Mouse (Mus musculus) left cerebral cortex, postnatal 4 days (tissue): ENCODE results near the gene Gm47841. TPM values are rescaled to one million over a fixed set of nuclear protein-coding genes. Genes with fewer than 3 reads are reported as not detected.
A peak's percentile ranks its signal among the peaks of the same experiment; 100 is the strongest.

Source experiments
- DNase-seq: peaks from one replicate; pipeline ENCODE4 v3.0.0-alpha.2; 2022
- intact Hi-C: fragments of 180-260 bp; cut with DNase I; formaldehyde crosslinking; loops from one replicate; pipeline ENCODE4 v1.15.1; 2025
- total RNA-seq, 2 experiments: library from RNA; stranded (reverse); gene quantifications; 2 replicates each; pipeline ENCODE4 v1.2.3; 2021

Gm47841 gene
- not detected for total RNA-seq

- DNase-seq = no peak
- intact Hi-C loops = no loop called here
These were observed at the start of gene Gm47841 for GRCm38 (mm10) chr15:101047194-101047555. Gm47841 (minus strand) TSS chr15:101047397.

DNA sequence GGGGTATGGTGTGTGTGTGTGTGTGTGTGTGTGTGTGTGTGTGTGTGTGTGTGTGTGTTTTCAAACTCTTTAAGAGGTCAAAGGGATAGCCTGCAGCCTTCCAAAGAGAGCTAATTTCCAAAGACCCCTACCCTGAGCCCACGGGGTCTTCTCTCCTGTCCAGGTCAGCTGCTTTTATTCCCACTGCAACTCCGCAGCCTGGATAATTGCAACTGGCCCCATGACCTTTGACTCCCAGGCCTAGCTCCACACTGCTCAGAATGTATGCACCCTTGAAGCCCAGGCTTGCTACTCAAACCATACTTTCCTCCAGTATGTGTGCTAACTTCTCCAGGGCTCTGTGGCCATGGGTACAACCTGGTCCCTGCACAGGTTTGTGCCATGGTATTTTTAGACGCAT lies 48.2 kb upstream of the Gm47841 start:
- intact Hi-C loops = no loop called here
- DNase-seq = no peak

GRCm38 (mm10) chr15:101094979-101095378 lies 47.8 kb upstream of the Gm47841 start:
- intact Hi-C loops = no loop called here

GRCm38 (mm10) chr15:101093988-101094387 lies 46.8 kb upstream of the Gm47841 start:
- no peak for DNase-seq
- intact Hi-C loops = no loop called here

More at GRCm38 (mm10) chr15:101094979-101095378, 47.8 kb upstream of the Gm47841 start:
- no peak for DNase-seq

DNA sequence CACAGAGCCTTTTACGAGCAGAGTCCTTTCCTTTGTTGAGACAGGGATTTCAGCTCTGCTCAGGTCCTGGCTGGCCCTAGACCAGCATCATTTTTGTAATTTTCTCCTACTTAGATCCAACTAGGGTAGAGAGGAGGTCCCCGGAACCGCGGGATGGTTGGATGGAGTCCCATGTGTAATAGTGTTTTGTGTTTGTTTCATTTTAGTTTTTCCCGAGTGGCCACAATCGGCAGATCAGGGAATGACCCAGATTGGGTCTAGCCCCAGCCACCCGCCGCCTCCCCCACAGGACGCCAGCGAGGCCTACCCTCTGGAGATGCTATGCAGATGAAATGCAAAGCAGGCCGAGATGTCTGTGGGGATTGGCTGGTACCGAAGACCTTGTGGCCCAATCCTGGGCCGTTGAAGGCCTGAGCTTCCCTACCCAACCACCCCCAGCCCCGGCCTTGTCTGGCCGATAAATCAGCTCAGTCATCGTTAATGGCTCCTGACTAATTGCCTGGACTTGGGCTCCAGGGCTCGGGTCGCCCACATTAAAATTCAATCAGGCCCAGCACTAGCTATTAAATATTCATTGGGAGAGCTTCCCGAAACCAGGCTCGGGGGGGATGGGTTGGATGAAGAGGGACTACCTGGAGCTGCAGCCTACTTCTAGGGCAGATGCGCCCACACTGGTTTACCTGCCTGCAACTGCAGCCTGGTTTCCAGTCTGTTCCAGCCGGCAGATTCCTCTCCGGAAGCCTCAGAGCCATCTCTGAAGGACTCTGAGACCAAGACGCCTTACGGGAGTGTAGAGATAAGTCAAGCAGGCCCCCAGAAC lies 45.8 kb upstream of the Gm47841 start:
- intact Hi-C loops = no loop called here
- DNase-seq = no peak

DNA sequence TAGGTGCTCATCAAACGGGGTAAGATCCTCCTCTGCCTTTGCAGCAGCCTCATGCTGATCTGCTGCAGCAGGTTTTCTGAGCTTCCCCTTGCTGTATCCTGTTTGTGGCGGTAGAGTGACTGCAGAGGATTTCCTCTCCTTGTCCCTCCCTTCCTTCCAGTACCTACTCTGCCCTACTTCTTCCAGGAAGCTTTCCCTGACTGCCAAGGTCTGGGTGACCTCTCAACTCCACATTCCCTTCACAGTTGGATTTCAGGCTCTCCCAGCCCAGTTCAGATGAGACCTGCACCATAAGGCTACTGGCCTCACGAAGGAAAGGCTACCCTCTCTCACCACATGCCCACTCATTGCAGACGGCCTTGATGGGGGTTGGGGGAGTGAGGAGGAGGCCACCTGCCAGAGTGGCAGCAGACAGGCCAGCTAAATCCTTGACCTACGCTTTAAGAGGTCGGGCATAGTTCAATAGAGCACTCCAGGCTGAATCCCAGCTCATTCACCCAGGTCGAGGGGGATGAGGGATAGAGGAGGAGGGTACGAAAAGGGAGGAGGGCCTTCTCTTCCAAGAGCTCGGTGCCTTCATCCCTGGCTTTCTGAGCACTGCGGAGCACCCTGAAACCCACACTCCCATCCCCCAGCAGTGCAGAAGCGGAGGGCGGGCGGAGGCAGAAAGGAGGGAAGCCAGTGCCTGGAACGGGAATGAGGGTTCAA lies 45.1 kb upstream of the Gm47841 start:
- intact Hi-C loops = no loop called here
- no peak for DNase-seq

DNA sequence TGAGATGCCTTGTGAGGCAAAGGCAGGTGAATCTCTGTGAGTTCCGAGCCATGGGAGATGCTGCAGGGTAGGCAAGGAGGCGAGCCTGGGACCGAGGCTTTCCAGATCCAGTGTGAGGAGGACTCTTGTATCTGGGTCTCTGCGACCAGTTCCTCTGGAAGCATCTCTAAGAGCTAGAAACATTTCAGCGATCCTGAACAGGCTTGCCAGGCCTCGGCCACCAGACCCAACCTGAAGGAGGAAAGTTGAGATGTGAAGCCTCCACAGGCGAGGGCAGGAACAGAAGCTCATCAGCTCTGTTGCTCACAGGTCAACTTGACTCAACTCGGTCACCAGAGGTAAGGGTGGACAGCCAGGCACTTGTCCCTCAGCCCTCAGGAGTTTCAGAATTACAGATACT lies 44.4 kb upstream of the Gm47841 start:
- DNase-seq = no peak
- intact Hi-C loops = no loop called here

DNA sequence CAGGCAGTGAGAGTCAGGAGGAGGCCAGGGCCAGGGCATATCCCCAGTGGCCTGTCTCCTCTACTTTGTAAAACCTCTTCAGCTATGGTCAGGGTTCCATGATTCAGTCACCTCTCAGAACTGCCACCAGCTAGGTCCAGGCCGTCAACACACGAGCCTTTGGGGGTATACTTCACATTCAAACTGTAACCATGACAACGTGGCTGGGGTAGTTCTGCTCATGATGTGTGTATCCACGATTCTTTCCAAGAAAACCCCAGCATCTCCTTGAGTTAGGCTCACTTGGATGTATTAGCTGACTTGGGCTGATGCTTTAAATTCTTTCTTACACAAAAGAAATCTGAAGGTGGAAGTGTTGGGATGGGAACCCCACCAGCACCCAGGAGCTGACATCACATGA lies 41.1 kb upstream of the Gm47841 start:
- DNase-seq = no peak
- intact Hi-C loops = no loop called here

GRCm38 (mm10) chr15:101086956-101087355 lies 39.8 kb upstream of the Gm47841 start:
- intact Hi-C loops = no loop called here
- DNase-seq = peak; percentile 60

- DNase-seq = no peak
- intact Hi-C loops = no loop called here
These were observed 39.3 kb upstream of the Gm47841 start for GRCm38 (mm10) chr15:101086451-101086850.

GRCm38 (mm10) chr15:101084499-101084898 lies 37.3 kb upstream of the Gm47841 start:
- no peak for DNase-seq
- intact Hi-C loops = no loop called here

- intact Hi-C loops = no loop called here
- no peak for DNase-seq
These were observed 35.0 kb upstream of the Gm47841 start for GRCm38 (mm10) chr15:101082236-101082635.

DNA sequence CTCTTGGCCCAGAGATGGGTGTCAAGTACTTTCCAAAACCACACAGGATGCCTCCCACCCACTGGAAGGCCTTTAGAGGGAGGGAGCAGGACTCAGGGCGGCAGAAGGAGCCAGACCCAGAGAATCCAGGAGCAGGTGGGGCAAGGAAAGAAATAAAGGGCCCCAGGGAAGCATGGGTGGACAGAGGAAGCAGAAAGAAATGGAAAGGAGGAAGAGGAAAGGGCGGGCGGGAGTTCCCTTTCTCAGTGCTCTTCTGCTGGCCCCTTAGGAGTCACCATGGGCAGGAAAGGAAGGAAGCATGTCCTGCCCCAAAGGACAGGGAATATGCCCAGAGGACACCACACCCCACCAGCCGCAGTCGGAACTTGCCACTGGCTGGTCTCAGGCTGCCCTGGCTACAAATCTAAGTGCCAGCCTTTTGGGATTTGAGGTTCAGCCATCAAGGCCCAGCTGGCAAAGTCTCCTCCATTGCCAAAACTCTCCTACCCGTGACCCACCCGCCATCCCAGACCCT lies 33.9 kb upstream of the Gm47841 start:
- intact Hi-C loops = no loop called here
- no peak for DNase-seq

DNA sequence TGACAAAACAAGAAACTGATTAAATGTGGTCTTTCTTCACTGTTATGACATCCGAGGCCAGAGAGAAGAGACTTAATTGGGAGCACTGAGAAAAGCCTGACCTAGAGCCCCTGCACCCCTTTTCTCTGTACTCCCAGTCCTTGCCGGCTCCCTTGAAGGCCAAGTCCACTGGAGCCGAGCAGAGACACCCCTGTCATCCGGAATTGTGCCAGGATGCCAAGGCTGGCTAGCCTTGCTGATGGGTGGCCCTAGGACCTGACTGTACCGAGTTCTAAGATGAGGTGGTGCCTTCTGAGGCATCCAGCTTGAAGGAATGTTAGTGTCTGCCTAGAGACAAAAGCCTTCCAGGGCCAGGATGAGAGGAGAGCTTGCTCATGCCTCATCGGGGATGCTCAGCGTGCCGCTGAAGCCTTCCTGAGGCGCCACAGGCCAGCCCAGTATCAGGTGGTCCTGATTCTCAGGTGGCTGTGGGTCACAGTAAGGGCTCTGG lies 32.9 kb upstream of the Gm47841 start:
- intact Hi-C loops = no loop called here
- no peak for DNase-seq

- DNase-seq = peak; percentile 53
- intact Hi-C loops = no loop called here
These were observed 31.5 kb upstream of the Gm47841 start for GRCm38 (mm10) chr15:101078731-101079156.

- peak; percentile 34 for DNase-seq
- intact Hi-C loops = no loop called here
These were observed 30.9 kb upstream of the Gm47841 start, which contains the start of gene Fignl2 for GRCm38 (mm10) chr15:101077813-101078730. Fignl2 (minus strand) TSS chr15:101078567.

DNA sequence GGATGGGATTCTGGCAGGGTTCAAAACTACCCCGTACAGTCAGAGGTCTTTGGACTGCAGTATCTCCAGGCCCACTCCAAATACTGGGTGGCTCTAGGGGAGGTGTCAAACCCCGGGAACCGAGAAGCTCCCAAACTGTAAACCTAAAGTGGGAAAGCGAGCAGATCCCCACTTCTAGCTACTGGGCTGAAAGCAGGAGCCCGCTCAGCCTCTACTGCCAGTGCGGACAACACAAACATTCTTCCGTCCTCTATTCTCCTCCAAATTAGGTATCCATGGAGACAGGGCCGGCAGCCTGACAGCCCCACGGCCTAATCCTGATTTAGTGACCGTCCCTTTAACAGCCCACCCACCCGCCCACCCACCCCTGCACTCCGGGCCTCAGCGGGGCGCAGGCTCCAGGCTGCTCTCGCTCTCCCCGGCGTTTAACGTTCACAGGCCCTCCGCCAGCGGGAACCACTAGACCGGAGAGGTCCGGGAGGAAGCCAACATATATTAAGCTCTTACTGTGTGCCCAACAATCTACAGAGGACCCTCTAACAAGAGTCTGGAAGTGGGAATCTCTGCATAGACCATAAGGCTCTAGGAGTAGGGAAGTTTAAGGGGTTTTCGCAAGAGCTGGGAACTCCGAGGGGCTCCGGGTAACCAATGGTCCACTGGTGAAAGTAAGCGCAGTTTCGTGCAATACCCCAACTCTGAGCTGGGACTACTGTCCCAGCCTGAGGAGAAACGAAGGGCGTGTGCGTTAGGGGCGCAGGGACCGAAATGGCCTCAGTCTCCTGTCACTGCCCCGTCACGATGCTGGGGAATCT lies 30.0 kb upstream of the Gm47841 start:
- no peak for DNase-seq
- intact Hi-C loops = no loop called here

DNA sequence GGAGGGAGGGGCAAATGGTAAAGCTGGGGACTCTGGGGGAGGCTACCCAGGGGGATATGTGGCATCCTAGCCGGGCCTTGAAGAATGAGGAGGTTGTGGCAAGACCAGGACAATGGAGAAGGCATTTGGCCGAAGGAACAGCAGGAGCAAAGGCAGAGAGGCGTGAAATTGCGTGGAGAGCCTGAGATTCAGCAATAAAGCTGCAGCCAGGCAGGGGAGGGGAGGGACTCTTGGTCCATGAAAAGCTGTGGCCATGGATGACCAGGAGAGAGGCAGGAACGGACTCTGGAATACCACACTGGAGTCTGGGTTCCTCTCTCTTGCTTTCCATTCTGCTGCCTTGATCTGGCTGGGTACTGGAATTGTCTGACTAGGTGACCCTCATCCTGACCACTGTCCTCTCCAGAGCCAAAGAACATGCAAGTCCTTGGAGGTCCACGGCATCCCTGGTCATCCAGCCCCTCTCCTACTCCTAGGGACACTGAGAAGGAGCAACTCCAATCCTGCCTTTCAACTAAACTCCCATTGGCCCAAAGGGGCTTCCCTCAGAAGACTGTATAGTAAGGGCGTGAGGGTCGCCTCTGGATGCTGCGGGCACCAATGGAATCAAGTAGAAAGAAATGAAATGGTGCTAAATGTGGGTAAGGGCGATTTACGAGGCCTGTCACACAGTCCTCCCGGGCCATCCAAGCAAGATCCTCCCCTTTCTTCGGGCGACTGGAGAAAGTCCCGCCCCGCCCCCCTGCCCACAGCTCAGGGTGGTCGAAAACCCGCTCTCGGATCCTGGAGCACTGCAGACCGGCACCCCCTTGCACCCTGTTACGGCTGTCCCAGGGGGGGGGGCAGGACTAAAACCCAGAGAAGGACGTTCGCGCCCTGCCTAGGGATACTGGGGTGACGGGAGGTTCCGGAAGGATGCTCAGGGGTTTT lies 29.1 kb upstream of the Gm47841 start:
- peak; percentile 62 for DNase-seq
- intact Hi-C loops = no loop called here

- intact Hi-C loops = no loop called here
- no peak for DNase-seq
These were observed 28.5 kb upstream of the Gm47841 start for GRCm38 (mm10) chr15:101075656-101076055.
